Mouse (Mus musculus) myocyte (in vitro differentiated cells): ENCODE results near the gene Plxdc1. TPM values are rescaled to one million over a fixed set of nuclear protein-coding genes. Genes with fewer than 3 reads are reported as not detected.
A peak's percentile ranks its signal among the peaks of the same experiment; 100 is the strongest.

ENCODE experiments used
- H3K27me3 ChIP-seq: one replicate; pipeline ENCODE4 v1.6.1; 2011; ENCODE audit not compliant: control insufficient read depth, insufficient read depth, insufficient read length
- H3K36me3 ChIP-seq: one replicate; pipeline ENCODE4 v1.6.1; 2011; ENCODE audit not compliant: control insufficient read depth, insufficient read depth
- H3K4me2 ChIP-seq: one replicate; pipeline ENCODE4 v1.6.1; 2011; ENCODE audit warnings: low read depth, control low read depth
- H3K4me3 ChIP-seq: one replicate; pipeline ENCODE4 v1.5.1; 2011; ENCODE audit warnings: mild to moderate bottlenecking, control low read depth, moderate library complexity
- H3K79me2 ChIP-seq: one replicate; pipeline ENCODE4 v1.6.1; 2011; ENCODE audit not compliant: control insufficient read depth, insufficient read depth
- H3ac ChIP-seq: one replicate; pipeline ENCODE4 v1.6.1; 2011; ENCODE audit not compliant: control insufficient read depth, insufficient read length
- CEBPB ChIP-seq: IDR thresholded peaks from 2 replicates; pipeline ENCODE4 v1.6.1; 2011; ENCODE audit warnings: mild to moderate bottlenecking, moderate library complexity; ENCODE audit not compliant: poor library complexity, insufficient read depth, severe bottlenecking
- E2F4 ChIP-seq: IDR thresholded peaks from one replicate; pipeline ENCODE4 v1.6.1; 2011; ENCODE audit warnings: mild to moderate bottlenecking, control low read depth, moderate library complexity; ENCODE audit not compliant: insufficient read depth
- MAX ChIP-seq: IDR thresholded peaks from one replicate; pipeline ENCODE4 v1.6.1; 2011; ENCODE audit warnings: low read depth, mild to moderate bottlenecking, control low read depth
- MYOD1 ChIP-seq, 3 experiments: IDR thresholded peaks; one replicate each; pipeline ENCODE4 v1.6.1; 2011; ENCODE audit warnings: control low read depth in 2 of 3, low read depth in 2 of 3, mild to moderate bottlenecking in 2 of 3, moderate library complexity in 1 of 3; ENCODE audit not compliant: insufficient read length in 2 of 3, control insufficient read depth in 1 of 3
- MYOG ChIP-seq, 3 experiments: IDR thresholded peaks; one replicate each; pipeline ENCODE4 v1.6.1; 2011; ENCODE audit warnings: control low read depth in 2 of 3, low read depth in 2 of 3, mild to moderate bottlenecking in 2 of 3; ENCODE audit not compliant: insufficient read length in 2 of 3, control insufficient read depth in 1 of 3, insufficient read depth in 1 of 3
- POLR2A ChIP-seq: IDR thresholded peaks from one replicate; pipeline ENCODE4 v1.6.1; 2011; ENCODE audit warnings: low read depth, mild to moderate bottlenecking, control low read depth, moderate library complexity; ENCODE audit not compliant: insufficient read length
- POLR2AphosphoS2 ChIP-seq: IDR thresholded peaks from one replicate; pipeline ENCODE4 v1.6.1; 2011; ENCODE audit warnings: low read depth, control low read depth; ENCODE audit not compliant: insufficient read length
- REST ChIP-seq: IDR thresholded peaks from one replicate; pipeline ENCODE4 v1.6.1; 2011; ENCODE audit warnings: mild to moderate bottlenecking, control low read depth, moderate library complexity; ENCODE audit not compliant: insufficient read depth, insufficient read length
- SRF ChIP-seq: IDR thresholded peaks from one replicate; pipeline ENCODE4 v1.6.1; 2011; ENCODE audit warnings: low read depth; ENCODE audit not compliant: control insufficient read depth, insufficient read length
- TCF12 ChIP-seq: IDR thresholded peaks from one replicate; pipeline ENCODE4 v1.6.1; 2011; ENCODE audit warnings: mild to moderate bottlenecking, control low read depth; ENCODE audit not compliant: poor library complexity, insufficient read depth, severe bottlenecking
- TCF3 ChIP-seq: IDR thresholded peaks from one replicate; pipeline ENCODE4 v1.6.1; 2011; ENCODE audit warnings: low read depth, control low read depth; ENCODE audit not compliant: insufficient read length
- USF1 ChIP-seq: IDR thresholded peaks from one replicate; pipeline ENCODE4 v1.6.1; 2011; ENCODE audit warnings: low read depth, mild to moderate bottlenecking, control low read depth, moderate library complexity
- polyA plus RNA-seq: library from polyadenylated mRNA; unstranded; fragments of >200 nt; fragmentation: generic; extraction: Trizol; gene quantifications from one replicate; pipeline ENCODE4 v1.2.1, GENCODE M21; 2012; ENCODE audit warnings: missing spikeins

Plxdc1 gene
- 2.7 TPM for polyA plus RNA-seq

GRCm38 (mm10) chr11:97985727-97986677, at the start of gene Plxdc1:
Gene Plxdc1, minus strand, starts transcription at chr11:97986444.
- H3K27me3 ChIP-seq = no peaks in the 10 kb centered on the region
- TF ChIP-seq MYOG (IDR thresholded peaks at IDR 0.05; ENCODE audit: control insufficient read depth in 1 of 3, insufficient read depth in 1 of 3, insufficient read length in 2 of 3, low read depth in 2 of 3) (peak in 1 of 3 experiments; percentile 4), MYOD1 (IDR thresholded peaks at IDR 0.05; ENCODE audit: control insufficient read depth in 1 of 3, insufficient read length in 2 of 3, low read depth in 2 of 3) (peak in 1 of 3 experiments; percentile 11), USF1 (no peak)

GRCm38 (mm10) chr11:98035977-98036377, 49.7 kb upstream of the Plxdc1 start:
- H3ac ChIP-seq = no peak overlapping the region
- no peaks in the 10 kb centered on the region for H3K27me3 ChIP-seq
- TF ChIP-seq TCF12 (no peak), REST (no peak), POLR2A (no peak), E2F4 (no peak), TCF3 (no peak), MYOD1 (IDR thresholded peaks at IDR 0.05; ENCODE audit: control insufficient read depth in 1 of 3, insufficient read length in 2 of 3, low read depth in 2 of 3) (peak in 2 of 3 experiments; percentile 36 to 76), MYOG (IDR thresholded peaks at IDR 0.05; ENCODE audit: control insufficient read depth in 1 of 3, insufficient read depth in 1 of 3, insufficient read length in 2 of 3, low read depth in 2 of 3) (peak in 2 of 3 experiments; percentile 6 to 73), USF1 (no peak), SRF (no peak), MAX (no peak), POLR2AphosphoS2 (peak; percentile 79), CEBPB (no peak)
- no peaks in the 10 kb centered on the region for H3K79me2 ChIP-seq
- H3K4me2 ChIP-seq = peak overlapping the region; percentile 79
- H3K36me3 ChIP-seq = peaks cover 6% of the 10 kb centered on the region
- no peak overlapping the region for H3K4me3 ChIP-seq

More at GRCm38 (mm10) chr11:97985727-97986677, at the start of gene Plxdc1:
- Histone ChIP-seq H3K4me3 (peak within 1 kb of the TSS; percentile 41), H3K36me3 (no peaks in the 10 kb centered on the region), H3ac (peak within 1 kb of the TSS; percentile 15), H3K79me2 (no peaks in the 10 kb centered on the region), H3K4me2 (peak within 1 kb of the TSS; percentile 83)

GRCm38 (mm10) chr11:98034840-98035239, 48.6 kb upstream of the Plxdc1 start:
- TF ChIP-seq USF1 (no peak), MYOD1 (IDR thresholded peaks at IDR 0.05; ENCODE audit: control insufficient read depth in 1 of 3, insufficient read length in 2 of 3, low read depth in 2 of 3) (peak in 2 of 3 experiments; percentile 29 to 73), POLR2A (no peak), MAX (no peak), CEBPB (no peak), REST (no peak), MYOG (IDR thresholded peaks at IDR 0.05; ENCODE audit: control insufficient read depth in 1 of 3, insufficient read depth in 1 of 3, insufficient read length in 2 of 3, low read depth in 2 of 3) (peak; percentile 39 to 81 (median 59))
- peaks cover 12% of the 10 kb centered on the region for H3K36me3 ChIP-seq
- no peak overlapping the region for H3K4me3 ChIP-seq
- no peak overlapping the region for H3ac ChIP-seq
- H3K4me2 ChIP-seq = peak overlapping the region; percentile 15
- no peaks in the 10 kb centered on the region for H3K79me2 ChIP-seq
- no peaks in the 10 kb centered on the region for H3K27me3 ChIP-seq

GRCm38 (mm10) chr11:98034061-98034460, 47.8 kb upstream of the Plxdc1 start:
- Histone ChIP-seq H3K79me2 (no peaks in the 10 kb centered on the region), H3K27me3 (no peaks in the 10 kb centered on the region), H3K4me2 (peak overlapping the region; percentile 15), H3ac (no peak overlapping the region), H3K36me3 (peaks cover 20% of the 10 kb centered on the region), H3K4me3 (no peak overlapping the region)
- TF ChIP-seq MYOD1 (IDR thresholded peaks at IDR 0.05; ENCODE audit: control insufficient read depth in 1 of 3, insufficient read length in 2 of 3, low read depth in 2 of 3) = peak in 1 of 3 experiments; percentile 49
- TF ChIP-seq TCF3 = no peak

- Histone ChIP-seq H3ac (no peak overlapping the region), H3K36me3 (peaks cover 33% of the 10 kb centered on the region), H3K27me3 (no peaks in the 10 kb centered on the region), H3K79me2 (peaks cover 21% of the 10 kb centered on the region), H3K4me2 (no peak overlapping the region), H3K4me3 (no peak overlapping the region)
- TF ChIP-seq POLR2A (peak; percentile 51), MAX (no peak), POLR2AphosphoS2 (peak; percentile 85)
Measured at GRCm38 (mm10) chr11:98031443-98031770, 45.2 kb upstream of the Plxdc1 start.
